Mouse (Mus musculus): ENCODE results near the gene Adamtsl1.

Adamtsl1 gene

GRCm38 (mm10) chr4:86068875-86069718 lies 555.1 kb downstream of the Adamtsl1 start:
- DNase-seq = no peak

GRCm38 (mm10) chr4:86074871-86075270 lies 560.9 kb downstream of the Adamtsl1 start:
- no peak for DNase-seq

GRCm38 (mm10) chr4:86077355-86077754 lies 563.4 kb downstream of the Adamtsl1 start:
- no peak for DNase-seq

GRCm38 (mm10) chr4:86077854-86078253 lies 563.9 kb downstream of the Adamtsl1 start:
- no peak for DNase-seq

- DNase-seq = no peak
Observed at GRCm38 (mm10) chr4:86087508-86087907, 573.5 kb downstream of the Adamtsl1 start.

- no peak for DNase-seq
Observed at GRCm38 (mm10) chr4:86103207-86103606, 589.2 kb downstream of the Adamtsl1 start.

- DNase-seq = no peak
Observed at GRCm38 (mm10) chr4:86108325-86108724, 594.4 kb downstream of the Adamtsl1 start.

- DNase-seq = no peak
Observed at GRCm38 (mm10) chr4:86119067-86119466, 605.1 kb downstream of the Adamtsl1 start.

- DNase-seq = no peak
Observed at GRCm38 (mm10) chr4:86122431-86122830, 608.5 kb downstream of the Adamtsl1 start.

- DNase-seq = no peak
Observed at GRCm38 (mm10) chr4:86124374-86124773, 610.4 kb downstream of the Adamtsl1 start.

GRCm38 (mm10) chr4:86126636-86127035 lies 612.7 kb downstream of the Adamtsl1 start:
- DNase-seq = no peak

- DNase-seq = no peak
Observed at GRCm38 (mm10) chr4:86158551-86158950, 644.6 kb downstream of the Adamtsl1 start.

- no peak for DNase-seq
Observed at GRCm38 (mm10) chr4:86159362-86159761, 645.4 kb downstream of the Adamtsl1 start.

- no peak for DNase-seq
Observed at GRCm38 (mm10) chr4:86170763-86171162, 656.8 kb downstream of the Adamtsl1 start.

- DNase-seq = no peak
Observed at GRCm38 (mm10) chr4:86171461-86171860, 657.5 kb downstream of the Adamtsl1 start.

GRCm38 (mm10) chr4:86177471-86177870 lies 663.5 kb downstream of the Adamtsl1 start:
- DNase-seq = no peak

GRCm38 (mm10) chr4:86178116-86178515 lies 664.1 kb downstream of the Adamtsl1 start:
- DNase-seq = no peak

- DNase-seq = no peak
Observed at GRCm38 (mm10) chr4:86183701-86184173, 669.8 kb downstream of the Adamtsl1 start.

- no peak for DNase-seq
Observed at GRCm38 (mm10) chr4:86189853-86190252, 675.9 kb downstream of the Adamtsl1 start.

GRCm38 (mm10) chr4:86191195-86191594 lies 677.2 kb downstream of the Adamtsl1 start:
- no peak for DNase-seq

- no peak for DNase-seq
Observed at GRCm38 (mm10) chr4:86201766-86202165, 687.8 kb downstream of the Adamtsl1 start.

GRCm38 (mm10) chr4:86203288-86203687 lies 689.3 kb downstream of the Adamtsl1 start:
- no peak for DNase-seq

GRCm38 (mm10) chr4:86224875-86225274 lies 710.9 kb downstream of the Adamtsl1 start:
- DNase-seq = no peak

GRCm38 (mm10) chr4:86227096-86227495 lies 713.1 kb downstream of the Adamtsl1 start:
- no peak for DNase-seq

- DNase-seq = no peak
Observed at GRCm38 (mm10) chr4:86233197-86233596, 719.2 kb downstream of the Adamtsl1 start.
